Mouse (Mus musculus): ENCODE results near the gene Gm9573. TPM values are rescaled to one million over a fixed set of nuclear protein-coding genes. Genes with fewer than 3 reads are reported as not detected.

Gm9573 gene
- polyA plus RNA-seq, 1 experiment from 2014 or later, result not detected

DNA sequence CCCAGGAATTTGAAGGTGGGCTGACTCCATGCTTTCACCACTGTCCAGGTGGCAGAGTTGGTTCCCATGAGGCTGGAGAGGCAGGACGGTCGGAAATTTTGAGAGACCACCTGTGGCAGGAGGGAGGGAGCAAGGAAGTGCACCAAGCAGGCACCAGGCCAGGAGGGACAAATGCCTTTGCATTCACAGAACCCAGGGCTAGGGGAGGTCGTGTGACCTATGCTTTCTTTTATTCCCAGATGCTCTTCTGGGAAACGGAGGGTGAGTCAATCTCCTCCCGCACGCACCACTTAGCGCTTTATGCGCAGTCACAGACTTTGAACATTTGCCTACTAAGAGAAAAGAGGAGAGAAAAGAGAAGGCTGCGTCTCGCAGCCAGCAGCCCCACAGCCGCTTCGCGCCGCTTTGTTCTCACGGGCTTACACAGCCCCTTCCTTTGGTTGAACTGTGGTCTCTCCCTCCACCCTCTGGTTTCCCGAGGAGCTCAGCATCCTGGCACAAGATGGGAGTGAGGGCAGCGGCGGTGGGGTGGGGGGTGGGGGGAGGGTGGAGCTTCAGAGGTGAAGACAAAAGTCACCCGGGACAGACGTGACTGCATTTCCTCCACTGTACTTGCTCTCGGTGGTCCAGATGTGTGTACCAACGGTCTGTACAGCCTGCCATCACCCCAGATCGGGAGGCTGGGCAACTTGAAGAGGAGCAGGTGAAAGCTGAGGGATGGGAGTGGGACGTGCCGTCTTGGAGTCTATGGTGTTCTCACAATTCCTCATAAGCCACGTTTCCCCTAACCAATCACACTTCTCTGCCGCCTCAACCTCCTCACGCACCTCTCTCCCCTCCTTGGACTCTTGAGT lies 57.1 kb downstream of the Gm9573 start:
- Histone ChIP-seq H3K27me3 (peaks cover 20% of the 10 kb centered on the region), H3K9ac (replicated peaks) (peak overlapping the region; percentile 45), H3K27ac (no peak overlapping the region), H3K4me3 (replicated peaks) (peak overlapping the region; percentile 31), H3K4me1 (replicated peaks) (peaks cover 17% of the 10 kb centered on the region), H3K9me3 (no peaks in the 10 kb centered on the region), H3K4me2 (replicated peaks) (peak overlapping the region; percentile 57), H3K36me3 (no peaks in the 10 kb centered on the region)
- peak; percentile 63 for ATAC-seq
- WGBS, result 1% methylated on average over 28 of the region's 28 CpGs

Other genes with a start within 250 kb of the Gm9573 start
- gene H2-Q4, start 247.0 kb downstream of the Gm9573 start, polyA plus RNA-seq (2015; fragmentation: Nextera tagmentation; extraction: Ambion mirVana), result 1.00 and 1.3 TPM in 2 replicates
- gene H2-Q6, start 201.8 kb downstream of the Gm9573 start, polyA plus RNA-seq (2015; fragmentation: Nextera tagmentation; extraction: Ambion mirVana), result 0.17 TPM in 2 replicates
- 2.5 TPM in 2 replicates for gene H2-Q7, start 187.5 kb downstream of the Gm9573 start, polyA plus RNA-seq (2015; fragmentation: Nextera tagmentation; extraction: Ambion mirVana)
- gene H2-Q10, start 156.5 kb downstream of the Gm9573 start, polyA plus RNA-seq (2015; fragmentation: Nextera tagmentation; extraction: Ambion mirVana), result 0.09 and 0.69 TPM in 2 replicates
- gene Pou5f1, start 120.6 kb downstream of the Gm9573 start, polyA plus RNA-seq (2015; fragmentation: Nextera tagmentation; extraction: Ambion mirVana), result not detected in 2 replicates
- 23.1 and 23.2 TPM in 2 replicates for gene Tcf19, start 109.8 kb downstream of the Gm9573 start, polyA plus RNA-seq (2015; fragmentation: Nextera tagmentation; extraction: Ambion mirVana)
- gene Cchcr1, start 109.5 kb downstream of the Gm9573 start, polyA plus RNA-seq (2015; fragmentation: Nextera tagmentation; extraction: Ambion mirVana), result 6.5 and 8.4 TPM in 2 replicates
- 0.73 and 1.1 TPM in 2 replicates for gene Psors1c2, start 93.4 kb downstream of the Gm9573 start, polyA plus RNA-seq (2015; fragmentation: Nextera tagmentation; extraction: Ambion mirVana)
- gene Cdsn, start 74.5 kb downstream of the Gm9573 start, polyA plus RNA-seq (2015; fragmentation: Nextera tagmentation; extraction: Ambion mirVana), result 0.06 and 0.11 TPM in 2 replicates
- gene 2300002M23Rik, start 59.2 kb downstream of the Gm9573 start, polyA plus RNA-seq (2015; fragmentation: Nextera tagmentation; extraction: Ambion mirVana), result not detected in 2 replicates
- gene Sfta2, start 25.1 kb downstream of the Gm9573 start, polyA plus RNA-seq (2015; fragmentation: Nextera tagmentation; extraction: Ambion mirVana), result not detected in 2 replicates
- not detected in 2 replicates for gene Mucl3, start 17.1 kb upstream of the Gm9573 start, polyA plus RNA-seq (2015; fragmentation: Nextera tagmentation; extraction: Ambion mirVana)
- gene Vars2, start 41.0 kb upstream of the Gm9573 start, polyA plus RNA-seq (2015; fragmentation: Nextera tagmentation; extraction: Ambion mirVana), result 13.0 and 15.1 TPM in 2 replicates
- gene Gtf2h4, start 47.1 kb upstream of the Gm9573 start, polyA plus RNA-seq (2015; fragmentation: Nextera tagmentation; extraction: Ambion mirVana), result 31.5 and 32.0 TPM in 2 replicates
- 163 and 187 TPM in 2 replicates for gene Ddr1, start 78.0 kb upstream of the Gm9573 start, polyA plus RNA-seq (2015; fragmentation: Nextera tagmentation; extraction: Ambion mirVana)
- 6.7 and 7.1 TPM in 2 replicates for gene Ier3, start 195.0 kb upstream of the Gm9573 start, polyA plus RNA-seq (2015; fragmentation: Nextera tagmentation; extraction: Ambion mirVana)
- 59.6 and 67.4 TPM in 2 replicates for gene Flot1, start 196.6 kb upstream of the Gm9573 start, polyA plus RNA-seq (2015; fragmentation: Nextera tagmentation; extraction: Ambion mirVana)
- 1,832 and 1,895 TPM in 2 replicates for gene Tubb5, start 211.7 kb upstream of the Gm9573 start, polyA plus RNA-seq (2015; fragmentation: Nextera tagmentation; extraction: Ambion mirVana)
- 10.3 and 12.7 TPM in 2 replicates for gene Mdc1, start 214.9 kb upstream of the Gm9573 start, polyA plus RNA-seq (2015; fragmentation: Nextera tagmentation; extraction: Ambion mirVana)
- gene Nrm, start 234.7 kb upstream of the Gm9573 start, polyA plus RNA-seq (2015; fragmentation: Nextera tagmentation; extraction: Ambion mirVana), result 28.9 and 33.2 TPM in 2 replicates
- gene Ppp1r18, start 239.0 kb upstream of the Gm9573 start, polyA plus RNA-seq (2015; fragmentation: Nextera tagmentation; extraction: Ambion mirVana), result 23.8 and 27.4 TPM in 2 replicates

Data from midbrain, embryonic 13.5 days (tissue).